Mouse (Mus musculus) C2C12 (cell line): ENCODE measurements around the gene Klhl24. TPM values are rescaled to one million over a fixed set of nuclear protein-coding genes. Genes with fewer than 3 reads are reported as not detected.

Experiments used
- H3K27me3 ChIP-seq: one replicate; pipeline ENCODE4 v1.6.1; 2011; ENCODE audit not compliant: control insufficient read depth, insufficient read depth, insufficient read length
- H3K36me3 ChIP-seq: one replicate; pipeline ENCODE4 v1.6.1; 2011; ENCODE audit not compliant: control insufficient read depth, insufficient read depth
- H3K4me3 ChIP-seq: one replicate; pipeline ENCODE4 v1.5.1; 2011; ENCODE audit warnings: mild to moderate bottlenecking, control low read depth; ENCODE audit not compliant: poor library complexity, insufficient read depth, severe bottlenecking
- H3K79me2 ChIP-seq: one replicate; pipeline ENCODE4 v1.6.1; 2011; ENCODE audit not compliant: control insufficient read depth, insufficient read depth
- H3K79me3 ChIP-seq: one replicate; pipeline ENCODE4 v1.6.1; 2011; ENCODE audit warnings: low read depth, control low read depth
- H3ac ChIP-seq: one replicate; pipeline ENCODE3; 2011; ENCODE audit warnings: low read depth; ENCODE audit not compliant: control insufficient read depth, insufficient read length
- CEBPB ChIP-seq: IDR thresholded peaks from one replicate; pipeline ENCODE4 v1.6.1; 2011; ENCODE audit warnings: low read depth, mild to moderate bottlenecking, control low read depth, moderate library complexity
- CTCF ChIP-seq: IDR thresholded peaks from one replicate; pipeline ENCODE4 v1.5.1; 2011; ENCODE audit not compliant: control insufficient read depth, insufficient read depth, insufficient read length
- FOSL1 ChIP-seq: IDR thresholded peaks from one replicate; pipeline ENCODE4 v1.8.0; 2011; ENCODE audit warnings: mild to moderate bottlenecking, low read length; ENCODE audit not compliant: poor library complexity, insufficient read depth, severe bottlenecking
- MAX ChIP-seq: IDR thresholded peaks from one replicate; pipeline ENCODE4 v1.6.1; 2011; ENCODE audit warnings: mild to moderate bottlenecking, control low read depth
- MYOD1 ChIP-seq: IDR thresholded peaks from one replicate; pipeline ENCODE4 v1.6.1; 2011; ENCODE audit warnings: low read depth; ENCODE audit not compliant: control insufficient read depth, insufficient read length
- MYOG ChIP-seq: IDR thresholded peaks from one replicate; pipeline ENCODE4 v1.6.1; 2011; ENCODE audit not compliant: control insufficient read depth, insufficient read length; ENCODE audit errors: extremely low read depth
- USF1 ChIP-seq: IDR thresholded peaks from one replicate; pipeline ENCODE4 v1.6.1; 2011; ENCODE audit warnings: low read depth, mild to moderate bottlenecking, control low read depth, moderate library complexity
- polyA plus RNA-seq: library from polyadenylated mRNA; unstranded; fragments of >200 nt; fragmentation: generic; extraction: Trizol; gene quantifications from one replicate; pipeline ENCODE4 v1.2.1, GENCODE M21; 2012; ENCODE audit warnings: missing spikeins

Klhl24 gene
- polyA plus RNA-seq, 1 experiment = 2.6 TPM

DNA sequence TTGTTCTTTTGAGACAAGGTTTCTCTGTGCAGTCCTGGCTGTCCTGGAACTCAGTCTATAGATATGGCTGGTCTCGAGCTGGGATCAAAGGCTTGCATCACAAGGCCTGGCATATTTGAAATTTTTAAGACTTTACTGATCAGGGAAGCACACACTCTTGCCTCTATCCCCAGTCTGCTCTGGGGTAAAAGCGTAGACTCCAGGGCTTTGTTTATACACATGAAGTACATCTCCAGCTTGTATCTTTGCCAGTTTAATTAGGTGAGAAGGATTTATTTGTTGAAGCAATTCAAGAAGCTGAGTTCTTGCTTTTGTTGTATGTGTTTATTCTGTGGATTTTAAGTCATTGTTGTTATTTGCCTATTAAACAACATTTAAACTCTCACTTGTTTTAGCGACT is 56.4 kb downstream of the Klhl24 start:
- H3K36me3 ChIP-seq = peaks cover 49% of the 10 kb centered on the region
- TF ChIP-seq MAX = no peak
- no peak for TF ChIP-seq MYOD1
- no peak for TF ChIP-seq FOSL1
- no peak for TF ChIP-seq MYOG
- TF ChIP-seq CTCF = no peak
- TF ChIP-seq USF1 = no peak
- no peaks in the 10 kb centered on the region for H3K27me3 ChIP-seq

GRCm38 (mm10) chr16:20160130-20160529 is 62.8 kb downstream of the Klhl24 start:
- Histone ChIP-seq H3K36me3 (peaks cover 79% of the 10 kb centered on the region), H3K27me3 (no peaks in the 10 kb centered on the region), H3K79me2 (no peaks in the 10 kb centered on the region), H3K4me3 (no peak overlapping the region), H3K79me3 (no peaks in the 10 kb centered on the region), H3ac (no peak overlapping the region)
- TF ChIP-seq CTCF (no peak), MAX (no peak), MYOD1 (no peak), FOSL1 (no peak), USF1 (no peak)

More for the DNA sequence above, 56.4 kb downstream of the Klhl24 start:
- H3K4me3 ChIP-seq = no peak overlapping the region
- peaks cover 22% of the 10 kb centered on the region for H3K79me3 ChIP-seq
- H3K79me2 ChIP-seq = peaks cover 41% of the 10 kb centered on the region
- no peak overlapping the region for H3ac ChIP-seq

DNA sequence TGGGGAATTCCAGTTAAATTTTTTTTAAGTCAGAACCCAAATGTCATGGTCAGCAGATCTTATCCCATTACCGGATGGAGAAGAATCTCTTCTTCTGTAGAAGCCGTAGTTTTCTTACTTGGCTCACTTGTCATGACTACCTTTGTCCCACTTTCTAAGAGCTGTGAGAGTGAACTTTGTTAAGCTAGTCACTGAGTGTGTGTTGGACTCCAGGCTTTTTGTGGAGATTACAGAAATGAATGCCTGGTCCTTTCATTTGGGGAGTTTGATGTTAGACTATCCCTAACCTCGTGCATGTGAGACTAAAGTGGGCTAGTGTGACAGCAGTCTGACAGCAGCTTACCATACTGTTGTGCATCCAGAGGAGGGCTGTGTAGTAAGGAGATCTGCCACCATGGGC is 71.7 kb downstream of the Klhl24 start:
- no peaks in the 10 kb centered on the region for H3K27me3 ChIP-seq
- TF ChIP-seq MAX = no peak
- TF ChIP-seq CEBPB = no peak
- H3ac ChIP-seq = no peak overlapping the region
- H3K4me3 ChIP-seq = no peak overlapping the region
- H3K36me3 ChIP-seq = peaks cover 76% of the 10 kb centered on the region
- H3K79me3 ChIP-seq = peaks cover 2% of the 10 kb centered on the region
- H3K79me2 ChIP-seq = no peaks in the 10 kb centered on the region

DNA sequence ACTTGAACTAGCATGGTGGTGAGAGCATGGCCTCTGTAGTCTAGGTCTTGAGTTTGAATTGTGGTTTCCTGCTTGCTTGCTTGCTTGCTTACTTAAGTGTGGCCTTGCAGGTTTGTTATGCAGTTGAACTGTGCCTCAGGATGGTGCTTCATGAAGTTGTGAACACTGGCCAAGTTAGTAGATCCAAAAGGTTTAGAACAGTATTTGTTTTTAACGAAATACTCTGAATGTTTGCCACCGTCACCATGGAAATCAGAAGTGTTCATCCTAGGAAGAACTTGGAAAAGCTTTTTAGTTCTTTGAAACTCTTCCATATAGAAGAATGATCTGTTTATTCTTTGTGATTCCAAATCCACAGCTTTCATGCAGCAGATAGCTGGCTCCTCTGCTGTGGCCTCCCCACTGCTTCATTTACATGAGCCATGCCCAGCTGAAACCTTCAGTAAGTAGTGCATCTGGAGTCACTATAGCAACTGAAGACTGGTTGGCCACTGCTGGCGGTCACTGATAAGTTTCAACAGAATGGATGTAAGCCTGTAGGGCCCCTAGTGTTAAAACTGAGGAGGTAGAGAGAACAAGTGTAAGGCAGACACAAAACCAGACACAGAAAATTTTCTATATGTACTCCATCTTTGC is 72.2 kb downstream of the Klhl24 start:
- no peaks in the 10 kb centered on the region for H3K27me3 ChIP-seq
- H3K4me3 ChIP-seq = no peak overlapping the region
- H3ac ChIP-seq = no peak overlapping the region
- peaks cover 2% of the 10 kb centered on the region for H3K79me3 ChIP-seq
- no peaks in the 10 kb centered on the region for H3K79me2 ChIP-seq
- no peak for TF ChIP-seq USF1
- TF ChIP-seq FOSL1 = no peak
- no peak for TF ChIP-seq CEBPB
- no peak for TF ChIP-seq MYOG
- no peak for TF ChIP-seq CTCF
- no peak for TF ChIP-seq MYOD1
- TF ChIP-seq MAX = no peak
- peaks cover 74% of the 10 kb centered on the region for H3K36me3 ChIP-seq

Other genes starting within 250 kb of the Klhl24 start
- gene Klhl6, start 114.5 kb upstream of the Klhl24 start, polyA plus RNA-seq = 0.16 TPM
- gene Yeats2, start 43.5 kb downstream of the Klhl24 start, polyA plus RNA-seq = 9.6 TPM
- 0.13 TPM for gene Map6d1, start 143.8 kb downstream of the Klhl24 start, polyA plus RNA-seq
- gene Parl, start 204.8 kb downstream of the Klhl24 start, polyA plus RNA-seq = 179 TPM
- 0.05 TPM for gene Cyp2ab1, start 227.9 kb downstream of the Klhl24 start, polyA plus RNA-seq